Mouse (Mus musculus) small intestine, adult 2 months (tissue): Measurements from ENCODE around the gene Rbm17. TPM values are rescaled to one million over a fixed set of nuclear protein-coding genes. Genes with fewer than 3 reads are reported as not detected.

ENCODE experiments used
- H3K27ac ChIP-seq: fragments of 200-500 bp; 2 replicates; pipeline ENCODE4 v1.5.1; 2012; ENCODE audit warnings: low read depth, low read length, control low read depth, inconsistent platforms; ENCODE audit not compliant: insufficient read depth
- H3K27me3 ChIP-seq: fragments of 200-500 bp; 2 replicates; pipeline ENCODE4 v1.6.1; 2012; ENCODE audit warnings: mild to moderate bottlenecking, moderate library complexity, low read length, inconsistent platforms; ENCODE audit not compliant: control insufficient read depth, insufficient read depth
- H3K36me3 ChIP-seq: fragments of 200-500 bp; 2 replicates; pipeline ENCODE4 v1.6.1; 2012; ENCODE audit warnings: mild to moderate bottlenecking, low read length, control low read depth, inconsistent platforms; ENCODE audit not compliant: control insufficient read depth, insufficient read depth
- H3K4me1 ChIP-seq: fragments of 200-500 bp; 2 replicates; pipeline ENCODE4 v1.6.1; 2012; ENCODE audit warnings: low read length, inconsistent platforms, mixed read lengths; ENCODE audit not compliant: control insufficient read depth, insufficient read depth, insufficient read length
- H3K4me3 ChIP-seq: fragments of 200-500 bp; 2 replicates; pipeline ENCODE4 v1.5.1; 2012; ENCODE audit warnings: low read depth, mild to moderate bottlenecking, control low read depth, inconsistent platforms, low read length, moderate library complexity
- CTCF ChIP-seq: fragments of 200-500 bp; IDR thresholded peaks from 2 replicates; pipeline ENCODE4 v1.5.1; 2012; ENCODE audit warnings: low read depth, mild to moderate bottlenecking, control low read depth, inconsistent platforms, low read length, moderate library complexity, mixed read lengths; ENCODE audit not compliant: insufficient replicate concordance, insufficient read length; ENCODE audit errors: extremely low read depth
- POLR2A ChIP-seq: fragments of 200-500 bp; IDR thresholded peaks from 2 replicates; pipeline ENCODE4 v1.6.1; 2012; ENCODE audit warnings: low read depth, mild to moderate bottlenecking, control low read depth, inconsistent platforms, low read length, moderate library complexity
- WGBS: fragments of 180-500 bp; shearing (Covaris S2); methylation state at CpG from one replicate; pipeline ENCODE4 v1.1.7; 2018; 5-methylcytosine and 5-hydroxymethylcytosine counted together
- polyA plus RNA-seq: library from polyadenylated mRNA; depleted of rRNA; stranded (reverse); fragments of >200 nt; gene quantifications from 2 replicates; pipeline ENCODE4 v1.2.3, GENCODE M21; 2012

The Rbm17 gene
- polyA plus RNA-seq, 1 experiment, result 14.0 TPM

GRCm38 (mm10) chr2:11597906-11598305, 6.0 kb downstream of the Rbm17 start:
- H3K27me3 ChIP-seq, result no peaks in the 10 kb centered on the region
- H3K36me3 ChIP-seq, result peaks cover 37% of the 10 kb centered on the region
- H3K27ac ChIP-seq, result no peak overlapping the region
- 96% methylated on average over 7 of the region's 7 CpGs for WGBS
- TF ChIP-seq POLR2A, result no peak
- TF ChIP-seq CTCF, result no peak
- H3K4me1 ChIP-seq, result peaks cover 4% of the 10 kb centered on the region; the same call in 1 of the 2 replicates
- no peak overlapping the region for H3K4me3 ChIP-seq

GRCm38 (mm10) chr2:11596690-11597089, 7.3 kb downstream of the Rbm17 start:
- Histone ChIP-seq H3K4me1 (no peaks in the 10 kb centered on the region), H3K27ac (no peak overlapping the region), H3K36me3 (peaks cover 48% of the 10 kb centered on the region), H3K27me3 (no peaks in the 10 kb centered on the region), H3K4me3 (no peak overlapping the region)
- no peak for TF ChIP-seq POLR2A
- TF ChIP-seq CTCF, result no peak
- 66% methylated on average over 2 of the region's 2 CpGs for WGBS

GRCm38 (mm10) chr2:11587996-11588395, 16.0 kb downstream of the Rbm17 start:
- no peaks in the 10 kb centered on the region for H3K27me3 ChIP-seq
- H3K36me3 ChIP-seq, result peaks cover 75% of the 10 kb centered on the region
- TF ChIP-seq POLR2A, result no peak
- no peak for TF ChIP-seq CTCF
- no peaks in the 10 kb centered on the region for H3K4me1 ChIP-seq
- H3K27ac ChIP-seq, result no peak overlapping the region
- WGBS, result 85% methylated on average over 4 of the region's 4 CpGs
- H3K4me3 ChIP-seq, result no peak overlapping the region

GRCm38 (mm10) chr2:11579399-11579798, 24.6 kb downstream of the Rbm17 start:
- 90% methylated on average over 4 of the region's 4 CpGs for WGBS
- TF ChIP-seq CTCF (no peak), POLR2A (no peak)
- no peak overlapping the region for H3K4me3 ChIP-seq
- no peaks in the 10 kb centered on the region for H3K4me1 ChIP-seq
- H3K27ac ChIP-seq, result no peak overlapping the region
- H3K36me3 ChIP-seq, result peaks cover 4% of the 10 kb centered on the region; the same call in 1 of the 2 replicates
- H3K27me3 ChIP-seq, result no peaks in the 10 kb centered on the region

GRCm38 (mm10) chr2:11578187-11578586, 25.8 kb downstream of the Rbm17 start:
- Histone ChIP-seq H3K27me3 (no peaks in the 10 kb centered on the region), H3K4me1 (no peaks in the 10 kb centered on the region), H3K4me3 (no peak overlapping the region), H3K36me3 (peaks cover 3% of the 10 kb centered on the region; the same call in 1 of the 2 replicates), H3K27ac (no peak overlapping the region)
- TF ChIP-seq CTCF, result no peak
- no peak for TF ChIP-seq POLR2A
- 89% methylated on average over 6 of the region's 6 CpGs for WGBS

GRCm38 (mm10) chr2:11573684-11574083, 30.3 kb downstream of the Rbm17 start:
- WGBS, result 96% methylated on average over 1 of the region's 1 CpGs
- no peaks in the 10 kb centered on the region for H3K36me3 ChIP-seq
- H3K27ac ChIP-seq, result no peak overlapping the region
- H3K4me3 ChIP-seq, result no peak overlapping the region
- TF ChIP-seq POLR2A, result no peak
- no peak for TF ChIP-seq CTCF
- no peaks in the 10 kb centered on the region for H3K27me3 ChIP-seq
- no peaks in the 10 kb centered on the region for H3K4me1 ChIP-seq

- Histone ChIP-seq H3K4me1 (no peaks in the 10 kb centered on the region), H3K27ac (no peak overlapping the region), H3K27me3 (no peaks in the 10 kb centered on the region), H3K36me3 (no peaks in the 10 kb centered on the region), H3K4me3 (no peak overlapping the region)
- 61% methylated on average over 6 of the region's 6 CpGs for WGBS
- TF ChIP-seq POLR2A (no peak), CTCF (no peak)
Measured at GRCm38 (mm10) chr2:11571004-11571535, 32.9 kb downstream of the Rbm17 start.

- WGBS, result 87% methylated on average over 7 of the region's 7 CpGs
- H3K36me3 ChIP-seq, result no peaks in the 10 kb centered on the region
- H3K4me3 ChIP-seq, result no peak overlapping the region
- no peak for TF ChIP-seq POLR2A
- TF ChIP-seq CTCF, result no peak
- no peaks in the 10 kb centered on the region for H3K27me3 ChIP-seq
- no peaks in the 10 kb centered on the region for H3K4me1 ChIP-seq
- H3K27ac ChIP-seq, result no peak overlapping the region
Measured at GRCm38 (mm10) chr2:11568471-11568870, 35.5 kb downstream of the Rbm17 start.
